Mouse (Mus musculus): ENCODE data around the gene Ebf1. TPM values are rescaled to one million over a fixed set of nuclear protein-coding genes. Genes with fewer than 3 reads are reported as not detected.

Ebf1 gene
- polyA plus RNA-seq, 1 experiment from 2014 or later = 8.1 TPM

DNA sequence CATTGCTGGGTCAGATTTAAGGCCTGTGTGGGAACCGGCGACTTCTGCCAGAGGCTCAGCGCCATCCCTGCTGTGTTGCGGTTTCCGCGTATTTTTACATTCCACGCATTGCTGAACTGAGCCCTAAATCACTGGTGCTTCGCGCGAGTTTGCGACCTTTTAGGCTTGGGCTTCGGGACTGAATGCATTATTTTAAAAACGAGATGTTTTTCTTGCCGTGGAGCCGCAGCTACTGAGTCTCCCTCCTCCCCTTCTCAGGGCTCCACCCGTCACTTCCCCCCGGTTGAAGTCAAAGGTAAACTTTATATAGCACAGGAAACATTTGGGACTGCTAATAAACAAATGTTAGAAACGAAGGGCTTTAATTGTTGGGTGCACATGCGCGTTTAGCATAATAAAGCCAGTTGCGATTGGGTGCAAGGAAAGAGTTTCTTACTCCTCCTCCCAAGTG, 68.8 kb downstream of the Ebf1 start:
- Histone ChIP-seq H3K36me3 (replicated peaks) (no peaks in the 10 kb centered on the region), H3K4me3 (no peak overlapping the region), H3K27me3 (ENCODE audit: poor library complexity, severe bottlenecking) (peaks cover 55% of the 10 kb centered on the region), H3K4me1 (peaks cover 51% of the 10 kb centered on the region), H3K27ac (no peak overlapping the region), H3K9me3 (no peaks in the 10 kb centered on the region)
- 37% methylated on average over 21 of the region's 21 CpGs for WGBS
- no peak for DNase-seq (ENCODE audit: extremely low spot score, low spot score)

DNA sequence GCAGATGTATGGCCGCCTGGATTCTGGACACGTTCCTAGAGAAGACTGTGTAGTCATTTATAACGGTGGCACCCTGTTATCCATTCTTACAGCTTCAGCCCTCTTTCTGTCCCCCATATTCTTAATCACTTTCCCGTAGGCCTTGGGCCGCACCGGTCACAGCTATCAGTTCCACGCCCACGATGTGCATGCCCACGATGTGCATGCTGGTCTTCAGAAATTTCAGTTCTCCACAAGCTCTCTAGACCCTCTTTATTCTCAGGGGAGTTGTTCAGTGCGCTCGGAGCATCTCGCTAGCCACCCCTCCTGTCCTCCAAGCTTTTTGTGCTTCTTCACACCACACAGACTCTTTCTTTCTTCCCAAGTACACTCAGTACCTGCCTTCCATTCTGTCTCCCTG, 69.3 kb downstream of the Ebf1 start:
- WGBS = 86% methylated on average over 12 of the region's 12 CpGs
- Histone ChIP-seq H3K4me1 (peaks cover 53% of the 10 kb centered on the region), H3K27ac (no peak overlapping the region), H3K27me3 (ENCODE audit: poor library complexity, severe bottlenecking) (peaks cover 50% of the 10 kb centered on the region), H3K36me3 (replicated peaks) (no peaks in the 10 kb centered on the region), H3K9me3 (no peaks in the 10 kb centered on the region), H3K4me3 (no peak overlapping the region)
- no peak for DNase-seq (ENCODE audit: extremely low spot score, low spot score)

GRCm38 (mm10) chr11:44688542-44688941, 71.4 kb downstream of the Ebf1 start:
- H3K4me3 ChIP-seq = no peak overlapping the region
- DNase-seq (ENCODE audit: extremely low spot score, low spot score) = no peak
- no peaks in the 10 kb centered on the region for H3K36me3 ChIP-seq (replicated peaks)
- no peaks in the 10 kb centered on the region for H3K9me3 ChIP-seq
- 79% methylated on average over 3 of the region's 3 CpGs for WGBS
- peaks cover 49% of the 10 kb centered on the region for H3K4me1 ChIP-seq
- peaks cover 46% of the 10 kb centered on the region for H3K27me3 ChIP-seq (ENCODE audit: poor library complexity, severe bottlenecking)
- no peak overlapping the region for H3K27ac ChIP-seq

DNA sequence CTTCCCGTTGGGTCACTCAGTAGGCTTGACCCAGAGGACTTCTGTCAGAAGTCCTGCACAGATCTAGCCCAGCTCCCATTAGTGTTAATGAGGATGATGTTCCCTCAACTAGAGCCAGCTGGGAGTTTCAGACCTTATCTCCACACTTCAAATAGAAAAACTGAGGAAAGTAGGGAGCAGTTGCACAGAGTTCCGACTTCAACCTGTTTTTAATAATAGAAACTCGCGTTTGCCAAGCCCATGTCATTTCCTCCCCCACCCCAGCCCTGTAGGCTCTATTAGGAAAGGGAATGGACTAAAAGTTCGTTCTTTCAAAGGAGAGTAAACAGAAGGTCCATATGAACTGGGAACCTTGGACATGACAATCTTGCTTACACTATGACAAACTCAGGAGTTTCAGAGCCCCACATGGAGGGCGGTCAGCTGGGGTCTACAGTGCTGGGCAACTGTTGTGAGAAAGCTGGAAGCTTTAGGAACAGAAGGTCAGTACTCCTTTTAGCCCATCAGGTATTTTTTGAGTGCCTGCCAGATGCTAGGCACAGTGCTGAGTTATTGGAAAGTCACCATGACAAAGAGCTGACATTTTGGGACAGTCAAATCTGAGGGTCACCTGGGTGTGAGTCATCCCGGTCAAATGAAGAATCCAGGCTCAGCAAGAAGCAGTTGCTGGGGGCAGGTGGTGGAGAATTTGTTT, 72.6 kb downstream of the Ebf1 start:
- Histone ChIP-seq H3K9me3 (no peaks in the 10 kb centered on the region), H3K36me3 (replicated peaks) (no peaks in the 10 kb centered on the region), H3K27me3 (ENCODE audit: poor library complexity, severe bottlenecking) (peaks cover 48% of the 10 kb centered on the region), H3K4me1 (peaks cover 42% of the 10 kb centered on the region), H3K4me3 (no peak overlapping the region), H3K27ac (no peak overlapping the region)
- no peak for DNase-seq (ENCODE audit: extremely low spot score, low spot score)
- 75% methylated on average over 7 of the region's 7 CpGs for WGBS

- no peaks in the 10 kb centered on the region for H3K9me3 ChIP-seq
- H3K36me3 ChIP-seq (replicated peaks) = no peaks in the 10 kb centered on the region
- DNase-seq (ENCODE audit: extremely low spot score, low spot score) = no peak
- H3K4me3 ChIP-seq = no peak overlapping the region
- peaks cover 48% of the 10 kb centered on the region for H3K27me3 ChIP-seq (ENCODE audit: poor library complexity, severe bottlenecking)
- peaks cover 37% of the 10 kb centered on the region for H3K4me1 ChIP-seq
- H3K27ac ChIP-seq = no peak overlapping the region
- WGBS = 83% methylated on average over 5 of the region's 5 CpGs
Measured at GRCm38 (mm10) chr11:44690265-44690572, 73.1 kb downstream of the Ebf1 start.

DNA sequence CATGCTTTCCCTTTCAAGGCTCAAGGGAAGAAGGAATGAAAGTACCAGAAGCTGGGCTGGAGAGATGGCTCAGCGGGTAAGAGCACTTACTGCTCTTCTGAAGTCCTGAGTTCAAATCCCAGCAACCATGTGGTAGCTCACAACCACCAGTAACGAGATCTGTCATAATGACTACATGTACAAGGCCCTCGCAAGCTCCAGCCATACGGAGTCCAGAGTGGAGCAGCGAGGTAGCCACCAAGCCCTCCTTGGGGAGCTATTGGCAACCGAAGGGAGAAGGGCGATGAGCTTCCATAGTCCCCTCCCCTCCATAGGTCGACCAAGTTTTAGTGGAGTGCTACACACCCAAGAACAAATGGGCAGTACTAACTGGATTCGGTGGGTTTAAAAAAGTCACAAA, 78.3 kb downstream of the Ebf1 start:
- Histone ChIP-seq H3K27me3 (ENCODE audit: poor library complexity, severe bottlenecking) (peaks cover 37% of the 10 kb centered on the region), H3K4me1 (peaks cover 48% of the 10 kb centered on the region), H3K36me3 (replicated peaks) (no peaks in the 10 kb centered on the region), H3K9me3 (no peaks in the 10 kb centered on the region), H3K27ac (no peak overlapping the region), H3K4me3 (no peak overlapping the region)
- WGBS = 95% methylated on average over 9 of the region's 9 CpGs
- DNase-seq (ENCODE audit: extremely low spot score, low spot score) = no peak

DNA sequence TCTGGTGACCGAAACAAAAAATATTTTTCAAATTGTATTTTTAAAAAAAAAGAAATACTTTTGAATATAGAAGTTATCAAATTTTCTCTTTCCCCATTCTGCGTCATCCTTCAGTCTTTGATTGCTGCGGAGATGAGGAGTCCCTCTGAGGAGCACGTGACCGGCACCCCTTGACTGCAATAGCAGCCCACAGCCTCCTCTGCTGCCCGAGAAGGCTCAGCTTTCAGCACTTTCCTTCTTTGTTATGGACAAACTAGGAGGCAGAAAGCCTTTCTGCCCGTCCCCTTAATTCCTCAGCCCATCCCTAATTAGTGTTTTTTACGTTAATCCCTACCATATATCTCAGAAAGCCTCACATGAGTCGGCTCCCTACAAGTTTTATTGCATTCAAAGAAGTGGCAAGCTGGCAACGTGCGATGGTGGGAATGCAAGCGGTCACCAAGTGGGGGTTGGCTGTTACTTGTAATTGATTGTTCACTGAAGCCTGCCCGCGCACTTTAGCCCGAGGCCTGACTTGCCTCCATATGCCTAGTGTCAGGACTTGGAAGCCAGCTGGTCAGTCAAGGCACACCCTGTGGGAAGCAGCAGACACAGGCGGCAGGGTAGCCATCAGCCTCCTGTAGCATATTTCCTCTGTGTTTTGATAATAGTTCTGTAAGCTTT, 79.6 kb downstream of the Ebf1 start:
- no peaks in the 10 kb centered on the region for H3K9me3 ChIP-seq
- 5% methylated on average over 16 of the region's 16 CpGs for WGBS
- peak overlapping the region; percentile 74 for H3K27ac ChIP-seq
- peaks cover 40% of the 10 kb centered on the region for H3K27me3 ChIP-seq (ENCODE audit: poor library complexity, severe bottlenecking)
- H3K4me3 ChIP-seq = peak overlapping the region; percentile 36
- DNase-seq (ENCODE audit: extremely low spot score, low spot score) = peak; percentile 73
- H3K4me1 ChIP-seq = peaks cover 53% of the 10 kb centered on the region
- H3K36me3 ChIP-seq (replicated peaks) = no peaks in the 10 kb centered on the region

DNA sequence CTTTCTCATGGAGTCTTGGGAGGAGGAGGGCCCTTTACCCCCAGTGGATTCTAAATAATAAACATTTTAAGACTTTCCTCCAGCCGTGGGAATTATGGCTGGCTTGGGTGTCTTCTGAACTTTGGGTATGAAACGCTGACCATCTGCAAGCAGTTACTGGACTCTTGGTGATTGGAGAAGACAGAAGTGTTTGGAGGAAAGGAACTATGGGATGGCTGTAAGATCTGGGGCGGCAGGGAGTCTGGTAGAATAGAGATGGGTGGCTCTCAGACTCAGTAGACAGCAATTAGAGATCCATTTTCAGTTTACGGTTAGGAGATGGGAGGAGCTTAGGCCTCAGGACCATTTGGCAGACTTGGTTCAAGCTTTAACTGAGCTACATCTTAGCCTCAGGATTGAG, 83.1 kb downstream of the Ebf1 start:
- WGBS = 78% methylated on average over 4 of the region's 4 CpGs
- no peak for DNase-seq (ENCODE audit: extremely low spot score, low spot score)
- H3K27me3 ChIP-seq (ENCODE audit: poor library complexity, severe bottlenecking) = peaks cover 32% of the 10 kb centered on the region

GRCm38 (mm10) chr11:44701221-44701810, 84.2 kb downstream of the Ebf1 start:
- Histone ChIP-seq H3K36me3 (replicated peaks) (no peaks in the 10 kb centered on the region), H3K27ac (no peak overlapping the region; the same call in 1 of the 2 replicates), H3K9me3 (no peaks in the 10 kb centered on the region), H3K27me3 (ENCODE audit: poor library complexity, severe bottlenecking) (peaks cover 24% of the 10 kb centered on the region; the same call in 1 of the 2 replicates), H3K4me3 (no peak overlapping the region), H3K4me1 (peaks cover 38% of the 10 kb centered on the region)
- no peak for DNase-seq (ENCODE audit: extremely low spot score, low spot score)
- WGBS = 64% methylated on average over 11 of the region's 11 CpGs

More for the DNA sequence above, 83.1 kb downstream of the Ebf1 start:
- Histone ChIP-seq H3K9me3 (no peaks in the 10 kb centered on the region), H3K4me1 (peaks cover 43% of the 10 kb centered on the region), H3K4me3 (no peak overlapping the region), H3K27ac (no peak overlapping the region), H3K36me3 (replicated peaks) (no peaks in the 10 kb centered on the region)

DNA sequence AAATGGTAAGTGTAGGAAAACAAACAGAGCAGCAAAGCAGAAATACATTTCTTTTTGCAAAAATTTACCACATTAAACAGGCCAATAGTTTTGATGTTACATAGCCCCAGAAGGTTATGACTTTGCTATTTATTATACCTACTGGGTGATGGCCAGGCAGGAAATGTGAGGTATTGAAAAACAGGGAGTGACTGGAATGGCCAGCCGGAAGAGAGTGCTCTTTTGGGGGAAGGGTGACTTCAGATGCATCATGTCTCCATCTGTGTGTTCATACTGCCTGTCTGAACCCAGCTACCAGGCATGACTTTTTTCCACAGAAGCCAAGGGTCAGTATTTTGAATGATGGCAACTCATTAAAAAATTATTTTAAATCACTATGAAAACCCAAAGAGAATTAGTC, 84.7 kb downstream of the Ebf1 start:
- Histone ChIP-seq H3K9me3 (no peaks in the 10 kb centered on the region), H3K4me1 (peaks cover 35% of the 10 kb centered on the region), H3K36me3 (replicated peaks) (no peaks in the 10 kb centered on the region), H3K27ac (no peak overlapping the region), H3K4me3 (no peak overlapping the region), H3K27me3 (ENCODE audit: poor library complexity, severe bottlenecking) (peaks cover 24% of the 10 kb centered on the region; the same call in 1 of the 2 replicates)
- DNase-seq (ENCODE audit: extremely low spot score, low spot score) = no peak
- 74% methylated on average over 1 of the region's 1 CpGs for WGBS

DNA sequence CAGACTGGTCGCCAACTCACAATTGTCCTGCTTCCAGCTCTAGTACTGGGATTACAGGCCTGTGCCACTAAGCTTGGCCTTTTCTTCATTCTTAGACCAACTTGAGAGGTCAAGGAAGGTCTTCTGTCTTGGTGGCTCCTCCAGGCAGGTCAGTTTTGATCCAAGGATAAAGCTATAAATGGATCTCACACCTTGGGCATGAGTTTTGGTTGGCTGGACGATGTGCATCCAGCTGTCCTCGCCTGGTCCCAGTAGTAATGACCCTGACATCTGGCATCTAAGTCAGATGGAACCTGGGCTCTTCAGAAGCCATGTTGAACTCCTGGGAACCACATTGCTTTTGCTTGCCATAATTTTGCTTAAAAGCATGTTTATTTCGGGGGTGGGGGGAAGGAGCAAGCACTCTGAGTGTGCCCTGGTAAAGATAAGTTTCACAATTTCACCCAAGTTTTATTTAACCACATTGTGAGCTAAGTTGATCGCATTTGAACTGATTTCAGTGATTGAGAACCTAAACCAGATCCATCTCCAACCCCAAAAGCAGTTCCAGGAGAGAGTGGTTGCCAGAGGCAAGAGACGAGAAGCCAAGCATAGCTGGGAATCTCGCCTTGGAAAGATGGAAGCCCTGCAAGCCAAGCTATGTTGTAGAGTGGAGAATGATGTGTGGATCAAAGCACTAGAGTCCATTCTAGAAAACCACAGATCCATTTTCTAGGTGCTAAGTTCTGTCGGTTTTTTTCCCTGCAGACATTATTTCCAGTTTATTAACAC, 85.8 kb downstream of the Ebf1 start:
- Histone ChIP-seq H3K4me1 (peaks cover 34% of the 10 kb centered on the region), H3K36me3 (replicated peaks) (no peaks in the 10 kb centered on the region), H3K27me3 (ENCODE audit: poor library complexity, severe bottlenecking) (peaks cover 16% of the 10 kb centered on the region; the same call in 1 of the 2 replicates), H3K4me3 (no peak overlapping the region), H3K9me3 (no peaks in the 10 kb centered on the region), H3K27ac (no peak overlapping the region)
- WGBS = 91% methylated on average over 8 of the region's 8 CpGs
- DNase-seq (ENCODE audit: extremely low spot score, low spot score) = no peak

GRCm38 (mm10) chr11:44703951-44704350, 86.8 kb downstream of the Ebf1 start:
- Histone ChIP-seq H3K27ac (no peak overlapping the region), H3K9me3 (no peaks in the 10 kb centered on the region), H3K36me3 (replicated peaks) (no peaks in the 10 kb centered on the region), H3K27me3 (ENCODE audit: poor library complexity, severe bottlenecking) (peaks cover 15% of the 10 kb centered on the region; the same call in 1 of the 2 replicates), H3K4me3 (no peak overlapping the region), H3K4me1 (peaks cover 33% of the 10 kb centered on the region)
- no peak for DNase-seq (ENCODE audit: extremely low spot score, low spot score)
- 92% methylated on average over 5 of the region's 5 CpGs for WGBS

Data from forebrain, embryonic 10.5 days (tissue).